Mouse (Mus musculus): ENCODE data around the gene Map4k3.

DNA sequence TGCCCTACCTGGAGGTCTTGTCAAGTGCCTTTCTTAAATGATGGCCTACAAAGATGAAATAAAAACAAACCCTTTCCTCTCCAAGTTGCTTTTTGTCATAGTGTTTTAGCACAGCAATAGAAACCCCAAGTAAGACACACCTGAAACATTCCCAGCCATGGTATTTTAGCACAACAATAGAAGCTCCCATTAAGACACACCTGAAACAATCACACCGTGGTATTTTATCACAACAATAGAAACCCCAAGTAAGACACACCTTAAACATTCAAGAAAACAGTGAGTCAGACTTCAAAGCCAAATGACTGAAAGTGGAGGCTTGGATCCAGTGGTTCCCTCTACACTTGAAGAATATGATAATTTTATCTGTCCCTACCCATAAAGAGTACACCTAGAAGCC is 92.5 kb downstream of the Map4k3 start:
- TF ChIP-seq CTCF (conservative IDR thresholded peaks at IDR 0.05; ENCODE audit: low read length), result no peak
- peak; percentile 93 for TF ChIP-seq NANOG (IDR thresholded peaks at IDR 0.05; ENCODE audit: borderline replicate concordance, low read length)
